Mouse (Mus musculus): Measurements from ENCODE around the gene Ufsp1. TPM values are rescaled to one million over a fixed set of nuclear protein-coding genes. Genes with fewer than 3 reads are reported as not detected.
"Not testable (repeated sequence)": the region's sequence is repeated elsewhere in the genome, so short reads cannot be mapped to it uniquely, and the experiment has no call there.

Ufsp1 gene
- 9.7 and 10.0 TPM in 2 replicates for polyA plus RNA-seq (2015; fragmentation: Nextera tagmentation; extraction: Ambion mirVana)

GRCm38 (mm10) chr5:137293839-137294743 is at the start of gene Ufsp1:
Gene Ufsp1, plus strand, starts transcription at chr5:137294629.
- peak; percentile 97 for ATAC-seq
- H3K4me3 ChIP-seq (replicated peaks): peak within 1 kb of the TSS; percentile 63
- under 1% methylated on average over 52 of the region's 52 CpGs for WGBS

GRCm38 (mm10) chr5:137263897-137264720 is 30.3 kb upstream of the Ufsp1 start:
- no peaks in the 10 kb centered on the region for H3K36me3 ChIP-seq
- no peak overlapping the region for H3K4me2 ChIP-seq (replicated peaks)
- H3K4me1 ChIP-seq (replicated peaks): no peaks in the 10 kb centered on the region
- no peaks in the 10 kb centered on the region for H3K9me3 ChIP-seq
- no peak overlapping the region for H3K9ac ChIP-seq (replicated peaks)
- H3K27ac ChIP-seq: no peak overlapping the region
- ATAC-seq: no peak
- H3K27me3 ChIP-seq: no peaks in the 10 kb centered on the region
- H3K4me3 ChIP-seq (replicated peaks): no peak overlapping the region
- 89% methylated on average over 14 of the region's 14 CpGs for WGBS

More at GRCm38 (mm10) chr5:137293839-137294743, at the start of gene Ufsp1:
- H3K4me2 ChIP-seq (replicated peaks): peak within 1 kb of the TSS; percentile 100
- H3K4me1 ChIP-seq (replicated peaks): peaks cover 33% of the 10 kb centered on the region
- peak within 1 kb of the TSS; percentile 86 for H3K9ac ChIP-seq (replicated peaks)
- no peaks in the 10 kb centered on the region for H3K9me3 ChIP-seq
- peaks cover 37% of the 10 kb centered on the region for H3K27me3 ChIP-seq
- H3K27ac ChIP-seq: peak within 1 kb of the TSS; percentile 87
- peaks cover 42% of the 10 kb centered on the region for H3K36me3 ChIP-seq

GRCm38 (mm10) chr5:137264787-137265186 is 29.6 kb upstream of the Ufsp1 start:
- Histone ChIP-seq H3K4me3 (replicated peaks) (no peak overlapping the region), H3K36me3 (no peaks in the 10 kb centered on the region), H3K4me2 (replicated peaks) (no peak overlapping the region), H3K9ac (replicated peaks) (no peak overlapping the region), H3K27ac (no peak overlapping the region), H3K4me1 (replicated peaks) (no peaks in the 10 kb centered on the region), H3K27me3 (no peaks in the 10 kb centered on the region), H3K9me3 (no peaks in the 10 kb centered on the region)
- WGBS: 92% methylated on average over 11 of the region's 11 CpGs
- ATAC-seq: no peak

GRCm38 (mm10) chr5:137268131-137268910 is 26.1 kb upstream of the Ufsp1 start:
- no peaks in the 10 kb centered on the region for H3K27me3 ChIP-seq
- H3K4me2 ChIP-seq (replicated peaks): peak overlapping the region; percentile 27
- H3K4me1 ChIP-seq (replicated peaks): no peaks in the 10 kb centered on the region
- no peak for ATAC-seq
- 29% methylated on average over 15 of the region's 18 CpGs for WGBS
- no peak overlapping the region for H3K27ac ChIP-seq
- no peaks in the 10 kb centered on the region for H3K36me3 ChIP-seq
- no peak overlapping the region for H3K4me3 ChIP-seq (replicated peaks)
- no peak overlapping the region for H3K9ac ChIP-seq (replicated peaks)
- 0 out of 2 replicates have a peak, but pooled peaks cover 2% of the 10 kb centered on the region for H3K9me3 ChIP-seq

GRCm38 (mm10) chr5:137277360-137278342 is 16.8 kb upstream of the Ufsp1 start:
- H3K4me2 ChIP-seq (replicated peaks): no peak overlapping the region
- WGBS: 50% methylated on average over 18 of the region's 18 CpGs
- 0 out of 2 replicates have a peak, but pooled peaks cover 3% of the 10 kb centered on the region for H3K9me3 ChIP-seq
- H3K4me1 ChIP-seq (replicated peaks): 0 out of 2 replicates have a peak, but pooled peaks cover 5% of the 10 kb centered on the region
- H3K27ac ChIP-seq: no peak overlapping the region
- ATAC-seq: peak; percentile 66; the same call in 1 of the 2 replicates
- no peak overlapping the region for H3K4me3 ChIP-seq (replicated peaks)
- no peak overlapping the region for H3K9ac ChIP-seq (replicated peaks)
- no peaks in the 10 kb centered on the region for H3K36me3 ChIP-seq
- H3K27me3 ChIP-seq: no peaks in the 10 kb centered on the region

GRCm38 (mm10) chr5:137284411-137284810 is 10.0 kb upstream of the Ufsp1 start:
- H3K27me3 ChIP-seq: peaks cover 17% of the 10 kb centered on the region
- H3K9ac ChIP-seq (replicated peaks); ATAC-seq; H3K27ac ChIP-seq; H3K4me2 ChIP-seq (replicated peaks); H3K9me3 ChIP-seq; H3K4me3 ChIP-seq (replicated peaks); H3K36me3 ChIP-seq: not testable (repeated sequence)
- 80% methylated on average over 5 of the region's 6 CpGs for WGBS
- H3K4me1 ChIP-seq (replicated peaks): peaks cover 29% of the 10 kb centered on the region

GRCm38 (mm10) chr5:137285045-137285444 is 9.4 kb upstream of the Ufsp1 start:
- Histone ChIP-seq H3K9me3 (no peaks in the 10 kb centered on the region), H3K4me1 (replicated peaks) (peaks cover 34% of the 10 kb centered on the region), H3K4me3 (replicated peaks) (no peak overlapping the region), H3K27me3 (peaks cover 23% of the 10 kb centered on the region), H3K4me2 (replicated peaks) (no peak overlapping the region), H3K27ac (no peak overlapping the region), H3K9ac (replicated peaks) (no peak overlapping the region), H3K36me3 (no peaks in the 10 kb centered on the region)
- no peak for ATAC-seq
- WGBS: 62% methylated on average over 5 of the region's 5 CpGs

GRCm38 (mm10) chr5:137285986-137286385 is 8.4 kb upstream of the Ufsp1 start:
- peak overlapping the region; percentile 95; the same call in 1 of the 2 replicates for H3K4me2 ChIP-seq (replicated peaks)

GRCm38 (mm10) chr5:137286655-137287031 is 7.8 kb upstream of the Ufsp1 start:
- WGBS: 1% methylated on average over 14 of the region's 16 CpGs
- peak overlapping the region; percentile 64 for H3K27ac ChIP-seq
- peak; percentile 84 for ATAC-seq
- H3K4me2 ChIP-seq (replicated peaks): peak overlapping the region; percentile 95
- H3K9ac ChIP-seq (replicated peaks): peak overlapping the region; percentile 74
- H3K4me1 ChIP-seq (replicated peaks): peaks cover 34% of the 10 kb centered on the region
- no peaks in the 10 kb centered on the region for H3K36me3 ChIP-seq
- H3K4me3 ChIP-seq (replicated peaks): peak overlapping the region; percentile 54
- no peaks in the 10 kb centered on the region for H3K9me3 ChIP-seq
- peaks cover 39% of the 10 kb centered on the region for H3K27me3 ChIP-seq

More at GRCm38 (mm10) chr5:137285986-137286385, 8.4 kb upstream of the Ufsp1 start:
- Histone ChIP-seq H3K4me1 (replicated peaks) (peaks cover 34% of the 10 kb centered on the region), H3K27ac (no peak overlapping the region), H3K9me3 (no peaks in the 10 kb centered on the region), H3K36me3 (no peaks in the 10 kb centered on the region), H3K27me3 (peaks cover 32% of the 10 kb centered on the region), H3K4me3 (replicated peaks) (no peak overlapping the region), H3K9ac (replicated peaks) (no peak overlapping the region)
- WGBS: 59% methylated on average over 7 of the region's 7 CpGs
- ATAC-seq: no peak

GRCm38 (mm10) chr5:137287032-137287952 is 7.1 kb upstream of the Ufsp1 start, which contains the start of gene Ache:
Gene Ache, plus strand, starts transcription at chr5:137287519.
- Histone ChIP-seq H3K4me2 (replicated peaks) (peak within 1 kb of the TSS; percentile 95), H3K4me3 (replicated peaks) (peak within 1 kb of the TSS; percentile 54), H3K36me3 (no peaks in the 10 kb centered on the region), H3K4me1 (replicated peaks) (peaks cover 34% of the 10 kb centered on the region), H3K9me3 (no peaks in the 10 kb centered on the region), H3K27ac (peak within 1 kb of the TSS; percentile 64), H3K9ac (replicated peaks) (peak within 1 kb of the TSS; percentile 74), H3K27me3 (peaks cover 45% of the 10 kb centered on the region)
- WGBS: under 1% methylated on average over 40 of the region's 40 CpGs
- ATAC-seq: peak; percentile 78

Measured in midbrain, embryonic 13.5 days (tissue).